Mouse (Mus musculus) kidney, adult 2 months (tissue): ENCODE measurements around the gene Cyp2d22. TPM values are rescaled to one million over a fixed set of nuclear protein-coding genes. Genes with fewer than 3 reads are reported as not detected.
A peak's percentile ranks its signal among the peaks of the same experiment; 100 is the strongest.

Experiments used
- DNase-seq: peaks from one replicate; pipeline ENCODE4 v3.0.0; 2021
- H3K27ac ChIP-seq: fragments of 200-500 bp; 2 replicates; pipeline ENCODE4 v1.5.1; 2012; ENCODE audit warnings: low read depth, low read length, control low read depth, inconsistent platforms; ENCODE audit not compliant: insufficient read depth
- H3K27me3 ChIP-seq: fragments of 200-500 bp; replicated peaks from 2 replicates; pipeline ENCODE4 v1.6.1; 2012; ENCODE audit warnings: mild to moderate bottlenecking, moderate library complexity, low read length, inconsistent platforms; ENCODE audit not compliant: control insufficient read depth, insufficient read depth
- H3K36me3 ChIP-seq: fragments of 200-500 bp; 2 replicates; pipeline ENCODE4 v1.6.1; 2012; ENCODE audit warnings: mild to moderate bottlenecking, moderate library complexity, low read length, inconsistent platforms; ENCODE audit not compliant: control insufficient read depth, insufficient read depth
- H3K4me1 ChIP-seq: fragments of 200-500 bp; 2 replicates; pipeline ENCODE4 v1.6.1; 2011; ENCODE audit warnings: low read length; ENCODE audit not compliant: control insufficient read depth, insufficient read depth
- H3K4me3 ChIP-seq: fragments of 200-500 bp; 2 replicates; pipeline ENCODE4 v1.5.1; 2011; ENCODE audit warnings: mild to moderate bottlenecking, low read depth, low read length, control low read depth; ENCODE audit not compliant: insufficient read depth
- CTCF ChIP-seq: fragments of 200-500 bp; conservative IDR thresholded peaks from 2 replicates; pipeline ENCODE4 v1.5.1; 2011; ENCODE audit warnings: low read depth, mild to moderate bottlenecking, control low read depth, low read length, moderate library complexity, mixed read lengths; ENCODE audit not compliant: insufficient read depth, insufficient read length
- POLR2A ChIP-seq: fragments of 200-500 bp; IDR thresholded peaks from one replicate; pipeline ENCODE4 v1.6.1; 2011; ENCODE audit warnings: low read depth, low read length, control low read depth
- WGBS: fragments of 180-500 bp; shearing (Covaris S2); methylation state at CpG from one replicate; pipeline ENCODE4 v1.1.7; 2018; 5-methylcytosine and 5-hydroxymethylcytosine counted together
- polyA plus RNA-seq: library from polyadenylated mRNA; depleted of rRNA; stranded (reverse); fragments of >200 nt; gene quantifications from 2 replicates; pipeline ENCODE4 v1.2.3, GENCODE M21; 2012

The Cyp2d22 gene
- polyA plus RNA-seq, 1 experiment, result 60.9 TPM

- H3K27ac ChIP-seq, result no peak overlapping the region
- DNase-seq, result no peak
- 58% methylated on average over 21 of the region's 21 CpGs for WGBS
- H3K4me3 ChIP-seq, result peak overlapping the region; percentile 15; the same call in 1 of the 2 replicates
- H3K4me1 ChIP-seq, result peaks cover 16% of the 10 kb centered on the region; the same call in 1 of the 2 replicates
- no peaks in the 10 kb centered on the region for H3K27me3 ChIP-seq
- TF ChIP-seq POLR2A (no peak), CTCF (no peak)
- no peaks in the 10 kb centered on the region for H3K36me3 ChIP-seq
Measured at GRCm38 (mm10) chr15:82340414-82341035, 39.5 kb downstream of the Cyp2d22 start.

- TF ChIP-seq POLR2A, result no peak
- no peak for TF ChIP-seq CTCF
- Histone ChIP-seq H3K27me3 (no peaks in the 10 kb centered on the region), H3K4me3 (no peak overlapping the region), H3K4me1 (peaks cover 16% of the 10 kb centered on the region; the same call in 1 of the 2 replicates), H3K36me3 (no peaks in the 10 kb centered on the region), H3K27ac (no peak overlapping the region)
- no peak for DNase-seq
- 75% methylated on average over 8 of the region's 8 CpGs for WGBS
Measured at GRCm38 (mm10) chr15:82339634-82340254, 40.3 kb downstream of the Cyp2d22 start.

GRCm38 (mm10) chr15:82339150-82339549 is 40.9 kb downstream of the Cyp2d22 start:
- Histone ChIP-seq H3K4me3 (peak overlapping the region; percentile 73), H3K36me3 (no peaks in the 10 kb centered on the region), H3K27me3 (no peaks in the 10 kb centered on the region), H3K27ac (no peak overlapping the region), H3K4me1 (peaks cover 13% of the 10 kb centered on the region; the same call in 1 of the 2 replicates)
- DNase-seq, result no peak
- TF ChIP-seq CTCF (no peak), POLR2A (no peak)
- 56% methylated on average over 10 of the region's 10 CpGs for WGBS

- Histone ChIP-seq H3K27me3 (no peaks in the 10 kb centered on the region), H3K4me3 (peak within 1 kb of the TSS; percentile 73), H3K27ac (peak within 1 kb of the TSS; percentile 57), H3K36me3 (no peaks in the 10 kb centered on the region), H3K4me1 (peaks cover 9% of the 10 kb centered on the region; the same call in 1 of the 2 replicates)
- TF ChIP-seq CTCF (no peak), POLR2A (no peak)
- peak; percentile 98 for DNase-seq
- WGBS, result under 1% methylated on average over 41 of the region's 41 CpGs
Measured at GRCm38 (mm10) chr15:82338593-82339112, 41.4 kb downstream of the Cyp2d22 start, which contains the start of the genes Naga, Pheta2 and Smdt1. Naga (minus strand) TSS chr15:82338925. Pheta2 (plus strand) TSS chr15:82338942. Smdt1 (plus strand) TSS chr15:82338959.

- no peak for DNase-seq
- H3K4me1 ChIP-seq, result 0 out of 2 replicates have a peak, but pooled peaks cover 6% of the 10 kb centered on the region
- no peaks in the 10 kb centered on the region for H3K27me3 ChIP-seq
- peak overlapping the region; percentile 73 for H3K4me3 ChIP-seq
- H3K36me3 ChIP-seq, result no peaks in the 10 kb centered on the region
- WGBS, result 10% methylated on average over 4 of the region's 4 CpGs
- no peak overlapping the region for H3K27ac ChIP-seq
- TF ChIP-seq POLR2A, result no peak
- no peak for TF ChIP-seq CTCF
Measured at GRCm38 (mm10) chr15:82337875-82338274, 42.2 kb downstream of the Cyp2d22 start.

- no peaks in the 10 kb centered on the region for H3K36me3 ChIP-seq
- TF ChIP-seq POLR2A (no peak), CTCF (no peak)
- H3K27ac ChIP-seq, result no peak overlapping the region
- 0 out of 2 replicates have a peak, but pooled peaks cover 6% of the 10 kb centered on the region for H3K4me1 ChIP-seq
- H3K4me3 ChIP-seq, result no peak overlapping the region
- no peak for DNase-seq
- H3K27me3 ChIP-seq, result no peaks in the 10 kb centered on the region
- 88% methylated on average over 12 of the region's 12 CpGs for WGBS
Measured at GRCm38 (mm10) chr15:82336629-82337028, 43.4 kb downstream of the Cyp2d22 start.

- Histone ChIP-seq H3K27ac (no peak overlapping the region), H3K27me3 (no peaks in the 10 kb centered on the region), H3K4me1 (0 out of 2 replicates have a peak, but pooled peaks cover 6% of the 10 kb centered on the region), H3K36me3 (no peaks in the 10 kb centered on the region), H3K4me3 (no peak overlapping the region)
- no peak for DNase-seq
- 99% methylated on average over 4 of the region's 4 CpGs for WGBS
- TF ChIP-seq CTCF, result no peak
- no peak for TF ChIP-seq POLR2A
Measured at GRCm38 (mm10) chr15:82335194-82335593, 44.9 kb downstream of the Cyp2d22 start.
